Mouse (Mus musculus) forelimb bud, embryonic 11.5 days (tissue): ENCODE data around the gene Ugt1a7c.
"Not testable (repeated sequence)": the region's sequence is repeated elsewhere in the genome, so short reads cannot be mapped to it uniquely, and the experiment has no call there.

Experiments used
- DNase-seq: peaks from one replicate; pipeline ENCODE4 v3.0.0-alpha.2; 2012; ENCODE audit warnings: low read depth, low spot score

Gene Ugt1a7c

DNA sequence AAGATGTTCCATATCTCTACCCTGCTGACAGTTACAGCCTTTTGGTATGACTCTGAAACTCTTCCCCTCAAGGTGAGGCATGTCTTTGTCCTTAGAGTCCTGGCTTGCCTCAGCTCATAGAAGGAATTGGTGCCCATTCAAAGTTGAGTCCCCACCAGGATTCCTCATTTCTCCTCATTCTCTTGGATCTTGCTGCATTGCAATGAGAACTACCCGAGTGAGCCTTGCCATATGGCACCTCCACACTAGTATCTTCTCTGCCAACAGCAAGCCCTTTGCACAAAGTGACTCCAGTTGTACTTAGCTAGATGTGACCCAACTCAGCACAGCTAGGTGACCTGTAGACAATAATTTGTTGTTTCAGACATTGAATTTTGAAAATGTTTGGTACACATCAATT is 128.7 kb downstream of the Ugt1a7c start:
- no peak for DNase-seq

DNA sequence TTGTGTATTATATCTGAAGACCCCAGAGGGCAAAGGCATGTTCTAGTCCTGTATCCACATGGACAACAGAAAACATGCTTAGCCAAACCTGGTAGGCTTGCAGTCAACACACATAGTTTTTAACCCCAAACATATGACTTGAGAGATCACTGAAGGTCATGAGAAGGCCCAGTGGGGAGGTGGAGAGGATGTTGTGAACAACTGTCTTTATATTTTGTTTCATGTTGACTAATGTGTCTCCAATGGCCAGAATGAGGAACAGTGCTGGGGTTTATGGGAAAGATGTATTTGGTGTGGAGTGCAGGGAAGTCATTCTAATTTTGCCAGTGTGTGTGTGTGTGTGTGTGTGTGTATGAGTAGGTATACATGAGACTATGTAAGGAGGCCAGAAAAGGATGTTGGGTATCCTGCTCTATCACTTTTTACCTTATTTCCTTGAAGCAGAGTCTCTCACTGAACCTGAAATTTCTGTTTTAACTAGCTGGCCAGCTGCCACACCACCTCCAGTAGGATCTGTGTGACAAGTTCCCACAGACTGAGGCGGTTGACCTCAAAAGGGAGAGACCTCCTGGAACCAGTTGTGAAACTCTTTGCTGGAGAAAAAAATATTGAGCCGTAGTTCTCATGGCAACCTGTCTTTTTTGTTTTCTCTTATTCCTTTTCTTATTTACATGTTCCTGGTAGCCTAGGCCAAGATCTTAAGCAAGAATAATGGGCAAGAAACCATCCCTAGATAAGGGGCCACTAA is 129.3 kb downstream of the Ugt1a7c start:
- DNase-seq, result no peak

DNA sequence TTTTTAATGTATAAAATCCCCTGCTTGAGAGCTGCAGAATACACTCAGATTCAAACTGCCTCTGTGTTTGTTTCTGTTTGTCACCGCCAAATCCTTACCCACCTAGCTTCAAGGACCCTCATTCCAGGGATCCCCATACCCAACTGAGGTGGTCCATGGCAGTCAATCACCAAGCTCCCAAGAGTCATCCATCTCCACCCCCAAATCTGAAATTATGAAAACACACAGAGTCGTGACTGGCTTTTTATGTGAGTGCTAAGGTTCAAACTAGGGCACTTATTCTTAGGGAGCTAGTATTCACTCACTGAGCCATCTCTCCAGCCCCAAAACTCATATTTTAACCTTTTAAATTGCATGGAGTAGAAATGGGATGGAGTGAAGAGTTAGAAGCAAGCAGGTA is 130.4 kb downstream of the Ugt1a7c start:
- DNase-seq, result not testable (repeated sequence)

DNA sequence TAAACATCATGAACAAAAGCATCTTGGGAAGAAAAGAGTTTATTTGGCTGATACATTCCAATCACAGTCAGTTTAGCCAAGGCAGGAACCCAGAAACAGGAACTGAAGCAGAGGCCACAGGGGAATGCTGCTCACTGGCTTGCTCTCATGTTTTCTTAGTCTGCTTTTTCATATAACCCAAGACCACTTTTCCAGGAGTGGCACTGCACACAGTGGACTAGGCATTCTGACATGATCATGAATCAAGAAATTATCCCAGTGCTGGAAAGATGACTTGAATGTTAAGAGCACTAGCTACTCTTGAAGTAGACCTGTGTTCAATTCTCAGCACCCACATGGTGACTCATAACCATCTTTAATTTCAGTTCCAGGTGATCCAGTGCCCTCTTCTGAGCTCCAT is 130.9 kb downstream of the Ugt1a7c start:
- DNase-seq, result no peak

DNA sequence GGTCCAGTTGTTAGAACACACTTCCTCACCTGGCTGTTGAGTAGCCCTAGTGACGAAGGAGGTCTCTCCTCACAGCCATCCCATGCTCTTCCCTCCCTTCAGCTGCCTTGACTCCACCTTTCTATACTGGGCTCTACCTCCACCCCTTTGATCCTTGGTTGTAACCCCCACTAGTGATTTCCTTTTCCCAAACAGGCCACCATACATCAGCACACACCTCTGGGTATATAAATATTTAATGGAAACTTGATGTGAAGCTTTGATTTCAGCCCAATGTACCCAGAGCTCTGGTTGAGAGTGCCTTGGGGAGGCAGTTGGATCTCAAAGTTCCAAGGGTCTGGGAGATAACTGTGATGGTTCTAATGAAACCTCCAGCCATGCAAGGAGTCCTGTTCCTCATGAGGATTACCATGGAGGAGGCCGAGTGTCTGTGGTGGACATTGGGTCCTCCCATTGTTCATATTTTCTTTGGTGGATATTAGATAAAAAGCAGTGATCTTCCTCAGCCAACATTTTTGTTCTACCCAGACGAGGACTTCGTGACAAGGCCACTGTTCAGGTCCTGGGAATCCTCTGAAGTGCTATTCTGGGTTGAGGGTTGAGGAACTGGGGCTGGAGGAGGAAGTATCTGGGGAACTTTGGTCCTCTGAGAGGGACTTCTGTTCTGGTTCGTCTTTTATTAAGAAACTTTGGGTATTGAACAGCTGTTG is 132.0 kb downstream of the Ugt1a7c start, which contains the start of gene Mroh2a:
Mroh2a (plus strand) TSS at position 317 of the 710 bp plus-strand sequence.
- DNase-seq, result no peak

DNA sequence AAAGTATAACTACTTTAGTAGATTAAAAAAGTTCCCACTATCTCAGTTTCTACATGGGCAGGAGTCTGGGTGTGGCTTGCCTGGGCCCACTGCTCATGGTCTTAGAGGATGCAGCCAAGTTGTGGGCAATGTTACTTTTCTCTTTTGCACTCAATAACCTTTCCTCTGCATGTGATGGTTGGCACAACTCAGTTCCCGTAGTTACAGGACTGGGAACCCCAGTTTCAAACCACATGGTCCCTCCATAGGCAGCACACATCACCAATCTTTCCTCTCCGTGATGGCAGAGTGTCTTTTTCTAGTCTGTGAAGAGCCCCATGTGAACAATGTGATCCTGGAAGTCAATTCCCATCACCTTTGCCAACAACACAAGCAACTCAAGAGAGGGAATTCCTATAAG is 132.6 kb downstream of the Ugt1a7c start:
- no peak for DNase-seq

DNA sequence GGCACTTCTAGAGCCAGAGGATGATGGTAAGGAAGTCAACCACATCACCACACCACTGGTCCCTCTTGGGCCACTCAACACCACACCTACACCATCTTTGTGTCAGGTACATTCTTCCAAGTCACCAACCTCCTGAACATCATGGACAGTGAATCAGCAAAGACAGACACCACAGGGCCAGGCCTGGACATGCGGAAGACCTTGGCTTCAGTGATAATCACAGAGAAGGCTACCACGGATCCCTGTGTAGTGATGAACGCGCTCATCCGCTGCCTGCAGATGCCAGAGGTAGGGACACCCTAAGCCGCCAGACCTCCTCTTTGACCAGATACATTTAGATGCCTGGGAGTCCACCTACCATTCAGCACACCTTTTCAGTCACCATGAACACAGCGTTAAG is 133.3 kb downstream of the Ugt1a7c start:
- no peak for DNase-seq

DNA sequence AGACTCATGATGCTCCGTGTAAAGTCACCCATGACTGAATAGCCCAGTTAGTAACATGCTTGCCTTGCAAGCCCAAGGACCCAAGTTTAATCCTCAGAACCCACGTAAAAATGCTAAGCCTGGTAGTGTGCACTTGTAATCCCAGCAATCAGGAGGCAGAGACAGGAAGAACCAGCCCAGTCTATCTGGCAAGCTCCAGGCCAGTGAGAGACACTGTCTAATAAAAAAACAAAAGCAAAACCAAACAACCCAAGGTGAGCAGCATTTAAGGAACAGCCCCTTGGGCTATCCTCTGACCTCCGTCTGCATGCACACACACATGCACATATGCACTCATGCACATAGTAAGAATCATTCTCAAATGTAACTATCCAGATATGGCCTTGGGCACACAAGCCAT is 134.7 kb downstream of the Ugt1a7c start:
- DNase-seq, result no peak

DNA sequence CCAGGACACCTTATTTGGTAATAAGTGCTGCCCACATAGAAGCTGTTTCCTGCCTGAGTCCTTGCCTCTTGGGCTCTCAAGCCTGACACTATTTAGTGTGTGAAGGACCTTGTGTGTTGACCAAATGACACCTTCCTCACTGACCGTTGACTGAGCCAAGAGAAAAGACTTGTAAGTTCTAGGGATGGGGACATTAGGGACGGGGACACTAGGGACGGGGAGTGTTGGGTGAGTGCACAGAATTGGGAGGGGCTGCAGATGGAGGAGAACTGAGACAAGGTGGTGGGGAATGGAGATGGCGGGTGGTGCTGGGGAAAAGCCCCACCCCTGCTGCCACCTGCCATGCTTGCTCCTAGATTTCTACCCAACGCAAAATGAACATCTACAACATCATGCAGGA is 135.1 kb downstream of the Ugt1a7c start:
- no peak for DNase-seq

DNA sequence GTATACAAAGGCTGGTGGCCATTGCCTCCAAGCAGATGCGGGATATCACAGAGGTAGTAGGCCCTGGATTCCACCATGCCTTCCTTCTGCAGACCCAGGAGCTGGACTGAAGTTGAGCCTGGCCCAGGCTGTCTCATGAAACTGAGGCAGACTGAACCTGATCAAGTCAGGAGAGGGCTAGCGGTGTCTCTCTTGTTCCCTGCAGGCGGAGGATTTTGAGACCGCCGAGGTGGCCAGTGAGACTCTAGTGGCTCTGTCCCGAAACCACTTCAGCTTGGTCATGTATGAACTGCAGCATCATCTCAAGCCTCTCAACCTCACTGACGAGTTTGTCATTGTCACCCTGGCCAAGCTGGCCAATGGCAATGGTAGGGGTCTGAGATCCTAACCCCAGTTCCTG is 135.6 kb downstream of the Ugt1a7c start:
- DNase-seq, result no peak

DNA sequence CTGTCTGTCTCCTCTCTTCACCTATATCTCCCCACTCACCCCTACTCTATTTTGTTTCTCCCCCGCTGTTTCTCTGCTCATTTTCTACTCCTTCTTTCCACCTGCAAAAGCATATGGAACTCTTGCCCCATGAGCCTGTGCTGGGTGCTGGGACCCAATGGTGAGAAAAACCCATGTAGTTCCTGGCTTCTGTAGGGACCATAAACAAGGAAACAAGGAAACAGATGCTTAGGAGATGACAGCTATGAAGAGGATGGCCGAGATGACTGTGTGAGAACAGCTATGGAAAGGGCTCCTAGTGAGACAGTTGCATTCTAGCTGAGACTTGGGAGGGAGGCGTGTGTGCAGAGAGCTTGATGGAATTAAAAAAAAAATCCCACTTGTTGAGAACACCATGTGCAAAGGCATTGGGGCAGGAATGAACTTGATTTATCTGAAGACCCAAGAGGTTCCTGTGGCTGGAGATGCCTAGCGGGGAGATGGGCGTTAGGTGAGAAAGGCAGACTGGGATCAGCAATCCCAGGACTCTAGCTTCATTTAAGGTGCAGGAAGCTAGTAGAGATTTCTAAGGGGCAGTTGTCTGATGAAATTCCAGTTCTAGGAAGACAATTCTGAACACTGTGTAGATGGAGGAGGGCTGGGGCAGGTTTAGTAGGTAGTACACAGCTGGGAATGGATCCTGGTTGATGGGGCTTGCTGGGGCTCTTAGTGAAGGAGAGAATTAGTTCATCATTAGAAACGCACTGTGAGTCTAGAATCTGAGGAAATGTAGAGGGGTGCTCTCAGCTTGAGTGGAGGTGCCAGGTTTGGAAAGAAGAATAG is 136.3 kb downstream of the Ugt1a7c start:
- DNase-seq, result no peak

DNA sequence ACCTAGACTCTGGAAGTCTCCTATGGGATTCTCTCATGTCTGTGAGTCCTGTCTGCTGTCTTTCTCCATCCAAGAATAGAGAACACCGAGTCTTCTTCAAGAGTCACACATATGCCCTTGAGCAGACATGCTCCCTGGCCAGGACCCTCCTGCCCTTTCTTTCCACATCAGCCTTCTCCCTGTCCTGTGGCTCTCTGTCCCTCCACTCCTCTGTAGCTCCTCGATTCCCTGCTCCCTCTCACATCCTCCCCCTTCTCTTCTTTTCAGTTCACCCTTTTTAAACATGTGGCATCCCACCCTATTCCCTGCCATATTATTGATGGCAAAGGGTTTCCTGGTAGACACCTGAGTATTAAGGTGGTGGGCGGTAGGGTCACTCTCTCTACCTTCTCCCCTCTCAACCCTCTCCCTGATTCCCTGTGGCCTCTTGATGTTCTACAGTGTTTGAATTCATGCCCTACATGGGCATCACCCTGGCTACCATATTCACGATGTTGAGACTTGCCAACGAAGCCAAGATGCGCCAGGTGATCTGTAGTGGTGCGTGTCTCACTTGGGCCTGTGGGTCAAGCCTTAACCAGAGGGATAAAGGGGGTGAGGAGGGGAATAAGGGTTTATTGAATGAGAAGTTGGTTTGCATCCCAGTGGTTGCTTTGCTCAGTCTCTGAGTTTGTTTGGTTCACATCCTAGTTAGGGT is 137.1 kb downstream of the Ugt1a7c start:
- no peak for DNase-seq

DNA sequence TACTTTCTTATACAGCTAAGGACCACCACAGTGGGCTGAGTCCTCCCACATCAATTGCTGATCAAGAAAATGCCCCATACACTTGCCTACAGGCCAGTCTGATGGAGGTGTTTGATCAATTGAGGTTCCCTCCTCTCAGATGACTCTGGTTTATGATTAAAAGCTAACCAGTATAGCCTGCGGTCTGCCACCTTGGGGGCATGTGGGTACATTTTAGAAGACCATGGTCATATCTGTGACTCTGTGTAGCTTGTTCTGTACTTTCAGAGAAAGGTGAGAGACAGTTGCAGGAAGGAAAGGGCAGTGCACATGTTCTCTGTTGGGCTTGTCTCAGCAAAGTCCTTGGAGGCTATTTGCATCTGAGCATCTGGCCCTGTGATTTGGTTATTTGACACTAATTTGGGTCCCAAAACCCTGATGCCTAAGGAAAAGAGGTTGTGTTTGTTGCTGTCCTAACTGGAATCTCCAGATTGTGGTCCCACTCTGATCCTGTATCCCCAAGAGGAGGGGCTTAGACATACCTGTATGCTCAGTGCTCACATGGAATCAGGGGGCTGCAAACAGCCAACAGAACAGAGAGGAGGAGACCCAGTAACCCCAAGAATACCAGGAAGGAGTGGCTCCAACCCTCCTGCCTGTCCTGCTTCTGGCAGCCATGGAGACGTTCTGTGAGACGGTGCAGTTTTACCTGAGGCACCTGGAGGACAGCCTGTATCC is 138.0 kb downstream of the Ugt1a7c start:
- DNase-seq, result no peak

DNA sequence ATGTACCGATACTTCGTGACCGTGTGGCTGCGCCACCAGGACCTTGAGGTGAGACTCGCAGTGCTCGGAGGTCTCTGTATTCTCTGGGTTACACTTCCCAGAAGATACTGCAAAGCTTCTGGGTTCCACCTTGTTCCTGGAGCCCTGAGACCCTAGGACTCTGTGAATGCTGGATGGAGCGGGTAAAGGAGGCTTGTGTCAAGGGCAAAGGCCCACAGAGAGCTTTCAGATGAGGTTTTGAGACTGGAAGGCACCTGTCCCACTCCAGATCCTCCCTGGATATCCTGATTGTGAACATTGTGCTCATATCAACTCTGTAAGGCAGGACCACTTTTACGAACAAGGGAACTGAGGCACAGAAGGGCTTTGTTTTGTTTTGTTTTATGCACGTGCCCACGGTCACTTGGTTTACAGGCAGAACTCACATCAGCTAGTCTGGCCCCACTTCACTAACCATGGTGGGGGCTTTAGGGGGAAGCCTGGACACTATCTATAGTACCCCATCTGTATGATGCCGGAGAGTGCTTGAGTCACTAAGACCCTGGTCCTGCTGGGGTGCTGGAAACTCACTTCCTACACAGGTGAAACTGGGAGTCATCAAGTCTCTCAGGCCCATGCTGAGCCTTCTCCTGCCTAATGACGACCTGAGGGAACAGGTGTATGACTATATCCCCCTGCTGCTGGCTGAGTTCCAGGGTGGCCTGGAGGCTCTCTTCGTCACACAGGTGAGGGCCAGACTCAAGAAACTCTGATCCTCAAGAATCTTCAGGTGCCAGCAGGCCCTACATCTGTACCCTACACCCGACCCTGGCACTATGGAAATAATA is 138.8 kb downstream of the Ugt1a7c start:
- no peak for DNase-seq

DNA sequence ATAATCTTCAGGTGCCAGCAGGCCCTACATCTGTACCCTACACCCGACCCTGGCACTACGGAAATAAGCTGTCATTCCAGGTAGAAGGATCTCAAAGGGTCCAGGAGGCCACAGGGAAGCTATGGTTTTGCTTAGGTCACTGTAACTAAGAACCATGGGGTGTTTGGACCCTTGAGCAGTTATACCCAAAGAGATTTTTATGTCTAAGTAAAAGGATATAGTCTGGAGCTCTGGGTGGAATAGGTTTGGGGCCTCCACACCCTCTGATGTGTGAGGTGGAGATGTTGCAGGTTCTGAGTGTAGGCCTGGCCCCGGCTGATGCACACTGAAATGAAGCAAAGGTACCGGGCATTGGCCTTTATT is 139.4 kb downstream of the Ugt1a7c start:
- no peak for DNase-seq

DNA sequence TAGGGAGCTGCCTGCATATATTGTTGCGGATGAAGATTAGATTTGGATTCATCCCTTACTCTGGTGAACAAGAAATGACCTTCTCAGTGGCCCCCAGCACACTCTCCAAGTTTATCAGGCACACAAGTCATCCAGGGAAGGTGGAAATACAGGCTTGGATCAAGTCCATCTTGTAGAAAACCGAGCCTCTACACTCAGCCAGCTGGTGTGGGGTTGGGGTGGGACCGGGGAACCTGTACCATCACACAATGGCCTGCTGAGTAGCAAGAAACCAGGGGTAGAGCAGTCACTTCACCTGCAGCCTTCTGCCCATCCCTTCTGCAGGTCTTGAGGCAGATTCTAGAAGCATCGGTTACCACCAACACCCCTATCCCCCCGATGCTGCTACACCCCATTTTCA is 139.8 kb downstream of the Ugt1a7c start:
- no peak for DNase-seq

DNA sequence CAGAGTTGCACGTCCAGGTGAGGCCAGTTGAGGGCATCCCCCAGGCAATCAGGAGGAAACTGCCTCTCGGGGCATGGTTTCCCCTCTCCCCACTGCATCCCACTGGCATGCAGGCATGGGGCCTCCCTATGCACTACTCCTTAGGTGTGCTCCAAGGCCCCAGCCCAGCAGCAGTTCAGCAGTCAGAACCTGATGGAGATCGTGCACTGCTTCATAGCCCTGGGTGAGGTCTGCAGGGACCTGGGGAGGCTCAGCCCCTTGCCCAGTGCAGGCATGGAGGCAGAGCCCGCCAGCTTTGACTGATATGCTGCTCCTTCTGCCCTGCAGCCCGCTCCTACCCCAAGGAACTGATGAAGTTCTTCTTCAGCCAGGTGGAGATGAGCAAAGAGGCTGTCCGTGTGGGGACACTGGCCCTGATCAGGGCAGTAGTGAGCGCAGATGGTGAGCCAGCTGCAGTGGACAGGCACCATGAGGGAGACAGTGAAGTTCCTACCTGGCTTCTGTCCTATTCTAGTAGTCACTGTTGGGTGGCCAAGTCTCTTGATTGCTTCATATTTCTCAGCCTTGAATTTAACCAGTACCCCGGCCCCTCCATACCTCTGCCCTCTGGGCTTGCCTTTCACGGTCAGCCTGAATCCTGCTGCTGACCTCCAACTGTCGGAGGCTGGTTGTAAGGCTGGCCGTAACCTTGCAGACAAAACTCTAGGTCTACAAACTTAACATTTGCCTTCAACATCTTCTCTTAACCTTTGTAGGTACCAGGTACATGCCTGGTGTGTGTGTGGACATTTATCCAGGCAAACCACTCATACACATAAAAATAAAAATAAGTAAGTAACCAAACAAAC is 140.4 kb downstream of the Ugt1a7c start:
- no peak for DNase-seq

DNA sequence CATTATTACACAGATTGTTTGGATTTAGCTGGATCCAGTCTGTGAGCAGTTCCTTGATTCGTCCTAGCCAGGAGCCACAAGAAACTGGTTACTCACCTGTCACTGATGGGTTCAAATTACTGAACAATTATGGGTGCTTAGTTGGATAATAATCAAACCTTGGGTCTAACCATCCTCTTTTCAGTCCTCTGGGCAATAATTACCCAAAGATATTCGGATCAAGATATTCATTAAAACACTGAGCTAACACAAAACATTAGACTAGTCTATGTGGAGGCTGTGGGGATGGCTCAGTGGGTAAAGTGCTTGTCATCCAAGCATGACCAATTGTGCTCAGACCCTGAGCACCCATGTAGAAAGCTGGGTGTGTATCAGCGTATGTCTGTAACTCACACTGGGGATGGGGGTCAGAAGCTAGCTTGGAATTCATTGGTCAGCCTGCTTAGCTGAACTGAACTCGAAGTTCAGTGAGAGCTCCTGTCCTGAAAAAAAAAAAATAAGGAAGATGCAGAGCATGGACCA is 141.1 kb downstream of the Ugt1a7c start:
- DNase-seq, result no peak

DNA sequence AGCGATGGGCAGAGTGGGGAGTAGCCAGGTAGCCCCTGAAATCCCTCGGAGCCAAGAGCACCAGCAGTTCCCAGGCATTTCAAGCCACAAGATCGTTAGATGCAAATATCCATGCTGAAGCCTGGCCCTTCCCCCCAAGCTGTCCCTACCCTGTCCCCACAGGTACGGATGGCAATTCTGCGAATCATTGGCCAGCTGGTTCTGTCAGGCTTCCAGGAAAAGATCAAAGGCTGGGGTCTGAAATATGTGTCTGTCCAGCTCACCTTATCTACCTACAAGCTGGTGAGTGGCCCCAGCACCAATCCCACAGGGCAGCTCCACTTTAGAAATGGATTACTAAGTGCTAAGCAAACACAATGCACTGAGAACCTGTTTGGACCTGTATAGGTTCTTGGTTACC is 142.4 kb downstream of the Ugt1a7c start:
- DNase-seq, result no peak
